Mouse (Mus musculus) kidney, postnatal 10 days (tissue): ENCODE measurements around the gene Gm4952.

ENCODE experiments used
- DNase-seq: peaks from one replicate; pipeline ENCODE4 v3.0.0; 2021; ENCODE audit warnings: mixed read lengths

The Gm4952 gene

DNA sequence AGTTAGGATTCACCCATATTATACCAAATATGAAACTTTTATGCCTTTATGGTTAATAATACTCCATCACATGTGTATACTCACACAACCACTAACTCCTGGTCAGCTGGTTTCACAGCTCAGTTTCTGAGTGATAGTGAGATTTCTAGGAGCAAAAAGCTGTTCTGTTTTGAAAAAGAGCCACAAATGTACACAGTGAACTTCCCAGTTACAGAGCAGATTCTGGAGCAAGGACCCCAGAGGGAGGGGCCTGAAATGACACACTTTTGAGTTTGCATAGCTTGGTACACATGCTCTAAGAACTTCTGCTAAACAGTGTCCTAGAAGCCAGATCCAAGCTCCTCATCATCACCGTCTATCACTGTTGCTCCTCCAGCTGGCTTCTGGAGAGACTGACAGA is at the start of gene Gm4952:
Gene Gm4952, plus strand, starts transcription at position 301 of the 400 bp plus-strand sequence.
- no peak for DNase-seq

DNA sequence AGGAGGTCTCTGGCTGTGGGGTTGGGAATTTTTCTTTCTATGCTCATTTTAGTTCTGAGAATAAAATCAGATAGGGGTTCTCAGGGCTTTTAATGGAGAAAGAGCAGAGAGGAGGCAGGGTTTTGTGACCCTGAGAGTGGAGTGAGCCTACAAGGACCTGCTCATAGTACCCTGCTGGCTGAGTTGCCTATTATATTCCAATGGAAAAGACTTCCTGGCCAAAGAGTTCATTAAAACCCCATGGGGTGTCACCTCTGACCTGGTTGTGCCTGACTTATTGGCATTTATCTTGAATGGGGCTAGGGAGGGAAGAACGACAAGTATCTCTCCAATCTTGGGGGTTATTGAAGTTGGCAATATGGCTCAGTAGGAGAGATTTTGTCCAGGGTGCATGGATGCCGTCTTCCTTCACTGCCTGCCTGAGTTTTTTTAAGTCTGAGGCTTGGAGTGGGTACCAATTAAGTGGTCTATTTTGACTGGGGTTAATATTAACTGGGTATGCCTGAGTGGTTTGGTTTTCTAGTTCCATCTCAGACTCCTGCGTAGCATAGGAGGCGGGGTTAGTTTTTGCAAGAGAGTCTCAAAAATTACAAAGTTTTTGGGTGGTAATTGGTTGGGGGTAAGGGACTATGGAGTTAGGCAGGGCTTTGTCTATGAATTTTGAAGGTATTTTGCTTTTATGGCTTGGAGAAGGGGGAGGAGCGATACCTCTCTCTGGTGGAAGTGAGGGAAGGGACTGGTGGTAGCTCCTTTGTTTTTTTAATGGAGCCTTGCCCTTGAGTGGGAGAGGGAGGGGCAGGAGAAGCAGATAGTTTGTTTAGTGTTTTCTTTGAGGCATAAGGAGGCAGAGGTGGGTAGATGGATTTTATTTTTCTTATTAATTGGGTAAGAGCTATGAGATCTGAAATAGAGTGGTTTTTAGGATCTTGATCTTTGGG is 49.5 kb upstream of the Gm4952 start:
- DNase-seq = peak; percentile 20

- no peak for DNase-seq
These were observed 43.5 kb upstream of the Gm4952 start for GRCm38 (mm10) chr19:12556293-12556692.

- no peak for DNase-seq
These were observed 41.6 kb upstream of the Gm4952 start for GRCm38 (mm10) chr19:12558219-12558618.

- DNase-seq = no peak
These were observed 35.6 kb upstream of the Gm4952 start for GRCm38 (mm10) chr19:12564197-12564596.

- no peak for DNase-seq
These were observed 32.8 kb upstream of the Gm4952 start for GRCm38 (mm10) chr19:12567011-12567410.

GRCm38 (mm10) chr19:12570866-12571265 is 28.9 kb upstream of the Gm4952 start:
- DNase-seq = no peak

DNA sequence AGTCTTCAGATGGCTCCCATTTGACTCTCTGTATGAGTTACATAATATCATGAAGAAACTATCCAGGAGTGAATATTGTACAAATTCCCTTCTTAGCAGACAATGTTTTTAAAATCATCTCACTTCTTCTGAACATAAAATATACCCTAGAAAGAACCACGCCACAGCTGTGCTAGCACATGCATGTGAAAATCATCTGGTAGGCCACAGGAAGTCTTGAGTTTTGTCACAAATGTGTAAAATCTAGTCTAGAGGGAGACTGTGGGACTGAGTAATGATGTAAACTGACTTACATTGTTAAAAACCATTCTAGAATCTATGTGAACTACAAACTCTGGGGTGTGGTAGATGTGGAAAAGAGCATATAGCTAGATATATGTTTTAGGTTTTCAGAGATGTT is 28.1 kb upstream of the Gm4952 start:
- DNase-seq = no peak

DNA sequence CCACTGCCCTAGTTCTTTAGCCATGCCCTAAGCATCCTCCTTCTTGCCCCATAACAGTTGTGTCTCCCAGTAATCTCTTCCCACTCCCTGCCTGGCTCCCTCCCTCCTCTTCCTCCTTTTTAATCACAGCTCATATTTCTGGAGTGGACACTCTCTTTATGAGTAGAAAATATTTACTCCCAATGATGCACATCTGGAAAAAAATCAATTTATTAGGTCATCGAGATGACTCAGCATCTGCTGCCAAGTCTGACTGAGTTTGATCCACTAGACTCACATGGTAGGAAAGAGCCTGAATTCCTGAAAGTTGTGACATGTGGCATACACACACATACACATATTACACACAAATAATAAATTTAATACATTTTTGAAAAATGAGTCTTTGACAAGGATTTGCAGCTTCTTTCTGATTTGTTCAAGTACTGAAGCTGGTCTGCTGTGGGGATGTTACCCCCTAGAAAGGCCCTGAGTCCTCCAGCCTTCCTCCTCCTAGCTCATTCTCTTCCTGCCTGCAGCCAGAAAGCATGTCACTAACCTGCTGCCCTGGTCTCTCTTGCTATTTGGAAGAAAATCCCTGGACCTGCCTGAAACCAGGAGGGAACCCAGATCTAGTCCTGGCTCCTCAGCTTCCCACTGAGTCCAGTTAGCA is 27.0 kb upstream of the Gm4952 start:
- no peak for DNase-seq

DNA sequence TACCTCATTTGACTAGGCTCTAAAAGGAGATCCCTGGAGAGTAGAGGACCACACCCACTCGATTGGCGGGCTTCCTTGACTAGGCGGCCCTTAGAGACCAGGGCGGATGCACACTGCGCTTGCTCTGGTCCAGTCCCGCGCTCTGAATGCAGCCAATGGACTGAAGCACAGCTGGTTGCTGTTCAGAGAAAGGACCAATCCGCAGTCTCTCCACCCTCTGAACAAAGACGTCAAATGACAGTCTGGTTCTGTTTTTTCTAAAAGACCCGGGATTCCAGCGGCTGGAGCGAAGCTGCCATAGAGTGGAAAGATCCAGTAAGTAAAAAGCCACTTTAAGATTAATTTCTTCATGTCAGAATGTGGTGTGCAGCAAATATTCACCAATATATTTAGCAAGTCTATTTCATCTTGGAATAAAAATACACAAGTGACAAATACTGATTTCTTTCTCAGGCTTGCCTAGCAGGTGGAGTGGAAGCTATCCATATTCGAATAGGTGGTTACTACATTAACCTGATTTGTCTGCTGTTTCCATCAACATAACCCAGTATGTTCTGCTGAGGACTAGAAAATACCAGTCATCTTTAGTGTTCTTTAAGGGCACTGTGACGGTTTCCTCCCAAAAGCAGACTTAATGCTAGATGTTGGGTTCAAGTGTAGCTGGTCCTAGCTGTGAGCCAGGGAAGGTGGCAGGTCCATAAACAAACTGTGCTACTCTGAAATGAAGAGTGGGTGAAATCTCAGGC is 26.3 kb upstream of the Gm4952 start:
- peak; percentile 92 for DNase-seq

DNA sequence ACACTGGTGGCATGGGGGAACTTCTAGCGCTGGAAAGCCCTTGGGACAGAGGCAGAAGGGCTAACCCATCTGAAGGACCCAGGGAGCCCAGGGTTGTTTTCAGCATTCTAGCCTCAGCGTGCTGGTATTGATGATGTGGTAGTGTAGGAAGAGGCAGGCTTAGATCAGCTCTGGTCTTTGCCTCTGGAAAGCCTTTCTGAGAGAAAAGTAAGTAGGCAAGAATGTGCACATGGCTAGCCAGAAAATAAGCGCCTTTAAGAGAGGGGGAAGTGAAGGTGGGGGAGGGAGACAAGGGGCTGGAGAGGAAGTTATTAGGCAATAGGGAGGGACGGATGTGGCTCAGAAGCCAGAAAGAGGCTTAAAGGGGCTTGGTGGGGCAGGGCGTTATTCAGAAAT is 25.8 kb upstream of the Gm4952 start:
- DNase-seq = peak; percentile 33

- DNase-seq = no peak
These were observed 24.7 kb upstream of the Gm4952 start for GRCm38 (mm10) chr19:12575107-12575506.

GRCm38 (mm10) chr19:12575514-12575913 is 24.3 kb upstream of the Gm4952 start:
- DNase-seq = no peak

DNA sequence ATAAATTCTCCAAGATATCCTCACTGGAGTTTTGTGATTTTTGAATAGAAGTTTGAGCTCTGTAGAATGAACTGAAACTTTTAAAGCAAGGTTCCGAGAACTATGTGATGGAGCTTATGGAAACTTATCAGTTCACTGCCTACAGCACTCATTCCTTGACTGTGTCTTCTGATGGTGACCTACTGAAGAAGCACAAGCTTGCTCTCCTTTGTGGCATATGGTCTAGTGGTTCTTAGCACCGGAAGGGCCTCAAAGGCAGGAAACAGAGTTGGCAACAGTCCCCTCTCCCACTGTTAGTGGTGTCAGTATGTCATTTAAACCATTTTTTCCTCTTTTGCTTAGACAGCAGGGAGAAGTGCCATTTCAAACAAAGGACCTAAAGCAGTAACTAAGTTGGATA is 23.1 kb upstream of the Gm4952 start:
- no peak for DNase-seq

DNA sequence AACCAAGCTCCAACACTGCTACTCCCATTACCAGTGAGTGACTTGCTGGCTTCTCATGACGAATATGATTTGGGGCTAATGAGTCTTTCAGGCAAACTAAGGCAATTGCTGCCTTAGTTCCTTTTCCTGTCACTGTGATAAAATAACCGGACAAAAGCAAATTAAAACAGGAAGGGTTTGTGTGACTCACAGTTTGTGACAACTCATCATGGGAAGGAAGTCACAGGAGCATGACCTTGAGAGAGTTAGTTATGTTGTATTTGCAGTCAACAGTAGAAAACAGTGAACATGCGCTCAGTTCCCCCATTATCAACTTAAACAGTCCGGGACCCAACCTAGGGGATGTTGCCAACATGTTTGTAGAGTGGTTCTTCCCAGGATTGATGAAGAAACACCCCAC is 14.5 kb upstream of the Gm4952 start:
- no peak for DNase-seq

DNA sequence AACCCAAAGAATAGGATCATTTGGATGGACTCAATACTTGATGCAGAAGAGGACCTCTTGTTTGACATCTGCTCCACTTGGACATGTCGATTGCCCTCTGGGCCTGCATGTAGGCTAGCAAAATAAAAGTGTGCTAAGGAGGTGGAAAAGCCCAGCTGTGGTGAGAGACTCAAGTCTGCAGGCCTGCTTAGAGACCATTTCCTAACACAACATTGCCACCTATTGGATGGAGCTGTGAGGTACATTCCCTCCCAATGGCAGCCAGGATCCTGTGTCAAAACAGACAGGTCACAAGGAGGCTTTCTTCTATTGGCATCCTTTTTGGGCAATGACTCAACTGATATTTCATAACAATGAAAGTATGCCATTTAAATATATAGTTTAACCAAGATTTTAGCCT is 7.9 kb upstream of the Gm4952 start:
- DNase-seq = peak; percentile 77

DNA sequence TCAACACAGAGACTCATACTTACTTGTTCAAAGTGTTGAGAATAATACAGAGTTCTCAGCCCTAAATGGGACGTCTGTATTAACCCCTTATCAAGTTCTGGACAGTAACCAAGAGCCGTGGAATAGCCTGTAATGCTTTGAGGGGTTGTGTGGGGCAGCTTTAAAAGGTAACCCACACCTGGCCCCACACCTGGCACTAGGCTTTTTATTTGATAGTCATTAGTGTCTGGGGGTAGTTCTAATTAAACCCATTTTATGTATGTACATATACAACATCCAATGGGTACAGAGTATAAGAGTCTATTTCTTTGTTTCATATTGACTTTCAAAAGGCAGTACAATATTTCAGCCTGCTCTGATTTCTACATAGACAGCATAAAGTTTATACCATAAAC is 4.6 kb upstream of the Gm4952 start:
- DNase-seq = no peak

GRCm38 (mm10) chr19:12595530-12596289 is 4.1 kb upstream of the Gm4952 start:
- peak; percentile 82 for DNase-seq

DNA sequence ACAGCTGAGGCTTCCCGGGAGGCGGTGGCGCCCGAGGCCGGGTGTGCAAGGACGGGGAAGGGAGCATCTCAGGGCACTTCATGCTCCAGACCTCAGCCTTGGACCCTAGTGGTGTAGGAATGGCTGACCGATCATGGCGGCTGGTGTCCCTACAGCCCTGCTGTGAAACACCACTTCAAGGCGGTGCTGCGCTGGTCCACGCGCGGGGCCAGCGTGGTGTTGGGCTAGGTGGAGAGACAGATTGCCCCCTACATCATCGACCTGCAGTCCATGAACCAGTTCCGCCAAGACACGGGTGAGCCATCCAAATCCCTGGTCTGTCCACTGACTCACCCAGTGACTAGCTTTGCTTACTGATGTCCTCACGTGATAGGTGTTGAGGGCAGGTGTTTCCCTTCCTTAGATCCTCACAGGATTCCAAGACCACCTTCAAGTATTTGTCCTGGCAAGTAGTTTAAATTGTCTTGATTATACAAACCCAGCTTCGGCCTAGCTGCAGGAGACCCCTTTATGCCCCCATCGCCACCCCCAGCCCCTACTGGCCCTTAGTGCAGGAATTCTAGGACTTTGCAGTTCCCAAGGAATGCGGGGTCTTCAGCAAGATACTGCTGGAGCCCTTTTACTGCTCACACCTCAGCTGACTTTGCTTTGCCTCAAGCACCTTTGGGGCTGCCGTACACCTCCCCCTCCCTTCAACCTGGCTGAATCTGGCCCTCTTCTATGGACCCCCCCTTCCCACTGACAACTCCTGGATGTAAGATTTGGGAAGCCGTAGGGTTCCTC is 3.3 kb upstream of the Gm4952 start:
- no peak for DNase-seq

- peak; percentile 50 for DNase-seq
These were observed 2.7 kb upstream of the Gm4952 start for GRCm38 (mm10) chr19:12597073-12597405.

GRCm38 (mm10) chr19:12598674-12599073 is 1.1 kb upstream of the Gm4952 start:
- DNase-seq = no peak
